Mouse (Mus musculus) lung, embryonic 16.5 days (tissue): ENCODE results near the gene Tmpo. TPM values are rescaled to one million over a fixed set of nuclear protein-coding genes. Genes with fewer than 3 reads are reported as not detected.
A peak's percentile ranks its signal among the peaks of the same experiment; 100 is the strongest.

Source experiments
- ATAC-seq: fragments of 200-750 bp; cut with Nextera tagmentation; 2 replicates; pipeline ENCODE4 v1.8.0; 2017; ENCODE audit warnings: low read depth, mild to moderate bottlenecking, moderate library complexity
- H3K27ac ChIP-seq: fragments of 300-500 bp; sonication (generic); 2 replicates; pipeline ENCODE4 v1.5.1; 2014; ENCODE audit warnings: mild to moderate bottlenecking, control low read depth, low read length
- H3K27me3 ChIP-seq: fragments of 300-500 bp; sonication (generic); 2 replicates; pipeline ENCODE4 v1.6.1; 2014; ENCODE audit warnings: low read depth, low read length, mixed read lengths; ENCODE audit not compliant: control insufficient read depth, insufficient read depth
- H3K36me3 ChIP-seq: fragments of 300-500 bp; sonication (generic); 2 replicates; pipeline ENCODE4 v1.6.1; 2014; ENCODE audit warnings: low read length; ENCODE audit not compliant: control insufficient read depth, insufficient read depth
- H3K4me1 ChIP-seq: fragments of 300-500 bp; sonication (generic); replicated peaks from 2 replicates; pipeline ENCODE4 v1.6.1; 2014; ENCODE audit warnings: low read length, mixed read lengths; ENCODE audit not compliant: control insufficient read depth, insufficient read depth
- H3K4me2 ChIP-seq: fragments of 300-500 bp; sonication (generic); 2 replicates; pipeline ENCODE4 v1.6.1; 2014; ENCODE audit warnings: low read depth, low read length, control low read depth
- H3K4me3 ChIP-seq: fragments of 300-500 bp; sonication (generic); 2 replicates; pipeline ENCODE4 v1.5.1; 2014; ENCODE audit warnings: mild to moderate bottlenecking, low read length, control low read depth
- H3K9ac ChIP-seq: fragments of 300-500 bp; sonication (generic); 2 replicates; pipeline ENCODE4 v1.6.1; 2014; ENCODE audit warnings: low read length, control low read depth
- H3K9me3 ChIP-seq: fragments of 300-500 bp; sonication (generic); 2 replicates; pipeline ENCODE4 v1.6.1; 2016; ENCODE audit warnings: low read length; ENCODE audit not compliant: control insufficient read depth
- WGBS: fragments of 180-500 bp; shearing (Covaris S2); extraction: QIAGEN DNeasy Blood & Tissue Kit; methylation state at CpG from one replicate; pipeline ENCODE4 v1.1.7; 2014; 5-methylcytosine and 5-hydroxymethylcytosine counted together
- polyA plus RNA-seq: library from polyadenylated mRNA; unstranded; fragments of >200 nt; fragmentation: Nextera tagmentation; extraction: Ambion mirVana; gene quantifications from 2 replicates; pipeline ENCODE4 v1.2.1, GENCODE M21; 2015

Tmpo gene
- 210 and 220 TPM in 2 replicates for polyA plus RNA-seq

DNA sequence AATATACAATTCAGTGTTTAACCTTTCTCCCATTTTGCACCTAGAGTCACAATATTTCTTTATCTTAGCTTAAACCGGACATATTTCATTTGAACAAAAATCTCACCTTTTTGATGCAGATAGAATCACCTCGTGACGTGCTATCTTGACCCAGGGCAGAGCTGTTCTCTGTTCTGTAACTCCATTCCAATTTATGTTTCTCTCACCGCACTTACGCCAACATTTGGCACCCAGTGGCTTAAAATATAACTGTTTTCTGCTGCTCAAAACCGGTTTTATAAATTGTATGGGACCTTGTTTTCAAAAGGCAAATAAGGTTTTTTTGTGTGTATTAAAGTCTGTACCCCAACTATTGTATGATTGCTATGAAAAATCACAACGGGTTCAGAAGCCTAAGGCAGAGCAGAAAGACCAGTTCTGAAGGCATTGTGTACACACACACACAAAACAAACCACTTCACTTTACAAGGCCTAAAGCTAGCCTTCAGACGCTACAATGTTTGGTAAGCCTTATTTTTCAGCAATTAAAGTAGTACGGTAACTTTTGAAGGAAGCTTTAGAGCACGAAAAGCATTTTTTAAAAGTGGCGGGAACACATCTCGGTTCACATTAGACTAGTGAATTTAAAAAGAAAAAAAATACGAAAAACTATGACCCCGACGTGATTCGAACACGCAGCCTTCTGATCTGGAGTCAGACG, at the start of gene Tmpo:
TSS of gene Tmpo (minus strand) at position 555 of the 700 bp plus-strand sequence.
- WGBS: 4% methylated on average over 18 of the region's 18 CpGs
- H3K9ac ChIP-seq: peak within 1 kb of the TSS; percentile 81
- no peaks in the 10 kb centered on the region for H3K27me3 ChIP-seq
- peak within 1 kb of the TSS; percentile 64 for H3K4me2 ChIP-seq
- H3K4me3 ChIP-seq: peak within 1 kb of the TSS; percentile 53
- H3K27ac ChIP-seq: peak within 1 kb of the TSS; percentile 100
- no peaks in the 10 kb centered on the region for H3K9me3 ChIP-seq
- peak; percentile 7; the same call in 1 of the 2 replicates for ATAC-seq
- no peaks in the 10 kb centered on the region for H3K36me3 ChIP-seq
- peaks cover 8% of the 10 kb centered on the region for H3K4me1 ChIP-seq

DNA sequence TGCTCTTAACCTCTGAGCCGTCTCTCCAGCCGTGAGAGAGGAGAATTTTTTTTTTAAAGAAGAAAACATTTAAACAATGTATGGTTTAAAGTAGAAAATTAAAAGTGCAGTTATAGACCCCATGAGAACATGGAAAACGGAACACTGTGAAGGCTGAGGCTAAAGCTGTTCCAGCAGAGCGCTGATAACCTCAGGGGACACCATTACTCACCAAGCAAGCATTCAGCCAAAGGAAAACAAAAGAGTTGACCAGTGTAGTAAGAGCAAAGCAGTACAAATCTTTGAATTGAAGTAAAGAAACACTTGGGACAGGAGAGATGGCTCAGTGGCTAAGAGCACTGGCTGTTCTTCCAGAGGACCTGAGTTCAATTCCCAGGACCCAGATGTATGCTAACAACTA, 49.3 kb upstream of the Tmpo start:
- H3K9ac ChIP-seq: no peak overlapping the region
- H3K27ac ChIP-seq: no peak overlapping the region
- no peaks in the 10 kb centered on the region for H3K36me3 ChIP-seq
- H3K27me3 ChIP-seq: no peaks in the 10 kb centered on the region
- H3K9me3 ChIP-seq: no peaks in the 10 kb centered on the region
- WGBS: 37% methylated on average over 4 of the region's 4 CpGs
- peaks cover 10% of the 10 kb centered on the region for H3K4me1 ChIP-seq
- ATAC-seq: no peak
- H3K4me3 ChIP-seq: no peak overlapping the region
- no peak overlapping the region for H3K4me2 ChIP-seq

GRCm38 (mm10) chr10:91229518-91229961, 48.4 kb upstream of the Tmpo start:
- Histone ChIP-seq H3K4me2 (peak overlapping the region; percentile 44), H3K9ac (peak overlapping the region; percentile 54), H3K27ac (peak overlapping the region; percentile 78), H3K4me3 (peak overlapping the region; percentile 25), H3K36me3 (no peaks in the 10 kb centered on the region), H3K9me3 (no peaks in the 10 kb centered on the region), H3K27me3 (no peaks in the 10 kb centered on the region), H3K4me1 (peaks cover 10% of the 10 kb centered on the region)
- ATAC-seq: peak; percentile 68
- 21% methylated on average over 7 of the region's 7 CpGs for WGBS

DNA sequence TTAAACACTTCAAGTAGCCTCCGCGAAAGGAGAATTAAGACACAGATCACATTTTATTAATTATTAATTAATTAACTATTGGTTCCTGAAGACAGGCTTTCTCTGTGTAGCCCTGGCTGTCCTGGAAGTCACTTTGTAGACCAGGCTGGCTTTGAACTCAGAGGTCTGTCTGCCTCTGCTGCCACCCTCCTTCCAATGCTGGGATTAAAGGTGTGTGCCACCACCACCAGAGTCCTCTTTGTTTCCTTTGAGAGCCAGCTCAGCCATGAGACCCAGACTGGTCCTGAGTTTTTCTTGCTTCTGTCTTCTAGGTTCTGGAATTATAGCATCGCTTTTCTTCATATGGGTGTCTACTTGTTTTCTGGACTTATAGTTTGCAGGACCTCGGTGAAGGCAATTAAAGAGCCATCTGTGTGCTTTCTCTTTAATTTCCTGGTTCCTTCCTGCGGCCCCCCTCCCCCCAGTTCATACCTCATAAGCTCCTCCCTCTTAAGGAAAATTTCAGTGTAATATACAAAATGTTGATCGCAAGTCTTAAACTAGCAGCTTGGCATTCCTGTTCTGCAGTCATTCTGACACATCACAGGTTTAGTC, 47.9 kb upstream of the Tmpo start:
- Histone ChIP-seq H3K27ac (peak overlapping the region; percentile 78), H3K9ac (peak overlapping the region; percentile 54), H3K9me3 (no peaks in the 10 kb centered on the region), H3K36me3 (no peaks in the 10 kb centered on the region), H3K4me3 (peak overlapping the region; percentile 25), H3K4me2 (peak overlapping the region; percentile 44), H3K4me1 (peaks cover 10% of the 10 kb centered on the region), H3K27me3 (no peaks in the 10 kb centered on the region)
- no peak; the same call in 1 of the 2 replicates for ATAC-seq
- WGBS: 52% methylated on average over 6 of the region's 6 CpGs

- Histone ChIP-seq H3K4me1 (peaks cover 10% of the 10 kb centered on the region), H3K27me3 (no peaks in the 10 kb centered on the region), H3K4me3 (no peak overlapping the region), H3K27ac (no peak overlapping the region), H3K9ac (no peak overlapping the region), H3K9me3 (no peaks in the 10 kb centered on the region), H3K4me2 (no peak overlapping the region), H3K36me3 (no peaks in the 10 kb centered on the region)
- WGBS: 47% methylated on average over 4 of the region's 4 CpGs
- peak; percentile 21; the same call in 1 of the 2 replicates for ATAC-seq
Measured at GRCm38 (mm10) chr10:91227034-91227433, 45.9 kb upstream of the Tmpo start.

DNA sequence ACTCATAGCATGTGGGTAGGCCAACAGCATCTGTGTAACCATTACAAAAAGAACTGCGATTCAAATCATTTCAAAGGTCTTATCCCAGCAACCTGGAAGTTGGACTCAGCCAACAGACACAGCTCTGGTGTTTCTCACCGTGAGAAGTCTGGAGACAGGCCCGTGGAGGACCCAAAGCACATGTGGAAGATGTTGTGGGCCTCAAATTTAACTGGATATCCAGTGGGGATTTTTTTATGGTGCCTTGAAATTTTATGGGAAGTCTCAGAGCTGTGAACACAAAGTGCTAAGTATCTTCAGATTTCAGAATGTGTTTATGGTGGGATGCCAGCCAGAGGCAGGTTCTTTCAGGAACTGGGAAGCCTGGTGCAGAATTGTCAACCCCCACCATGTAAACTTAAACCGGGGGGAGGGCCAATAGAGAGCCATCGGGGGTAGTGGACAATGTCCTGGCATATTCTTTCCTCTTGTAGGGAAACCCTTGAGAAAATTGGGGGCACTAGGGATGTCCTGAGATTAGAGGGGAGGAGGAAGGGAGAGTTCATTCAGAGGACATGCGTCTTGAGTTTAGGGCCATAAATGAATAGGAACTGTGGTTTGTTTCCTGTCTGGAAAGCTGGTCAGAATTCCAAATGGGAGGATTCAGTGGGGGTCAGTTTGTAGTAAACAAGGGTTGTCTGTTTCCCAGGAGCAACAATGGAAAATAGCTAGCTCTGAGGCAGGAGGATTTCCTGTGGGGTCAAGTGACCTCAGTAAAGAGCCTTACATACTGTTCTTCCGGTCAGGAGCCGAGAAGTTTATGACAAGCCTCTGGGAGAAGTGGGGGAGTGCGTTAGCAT, 41.5 kb upstream of the Tmpo start:
- H3K4me1 ChIP-seq: no peaks in the 10 kb centered on the region; the same call in 1 of the 2 replicates
- no peak overlapping the region for H3K4me3 ChIP-seq
- no peaks in the 10 kb centered on the region for H3K9me3 ChIP-seq
- no peak overlapping the region for H3K4me2 ChIP-seq
- no peak overlapping the region for H3K9ac ChIP-seq
- 54% methylated on average over 9 of the region's 9 CpGs for WGBS
- no peaks in the 10 kb centered on the region for H3K27me3 ChIP-seq
- no peaks in the 10 kb centered on the region for H3K36me3 ChIP-seq
- H3K27ac ChIP-seq: peak overlapping the region; percentile 65
- peak; percentile 76 for ATAC-seq

- H3K4me1 ChIP-seq: no peaks in the 10 kb centered on the region
- no peaks in the 10 kb centered on the region for H3K27me3 ChIP-seq
- H3K36me3 ChIP-seq: no peaks in the 10 kb centered on the region
- no peak overlapping the region for H3K4me3 ChIP-seq
- H3K4me2 ChIP-seq: no peak overlapping the region
- 76% methylated on average over 11 of the region's 11 CpGs for WGBS
- no peak for ATAC-seq
- H3K9me3 ChIP-seq: no peaks in the 10 kb centered on the region
- no peak overlapping the region for H3K9ac ChIP-seq
- no peak overlapping the region for H3K27ac ChIP-seq
Measured at GRCm38 (mm10) chr10:91208899-91209667, 28.0 kb upstream of the Tmpo start.

DNA sequence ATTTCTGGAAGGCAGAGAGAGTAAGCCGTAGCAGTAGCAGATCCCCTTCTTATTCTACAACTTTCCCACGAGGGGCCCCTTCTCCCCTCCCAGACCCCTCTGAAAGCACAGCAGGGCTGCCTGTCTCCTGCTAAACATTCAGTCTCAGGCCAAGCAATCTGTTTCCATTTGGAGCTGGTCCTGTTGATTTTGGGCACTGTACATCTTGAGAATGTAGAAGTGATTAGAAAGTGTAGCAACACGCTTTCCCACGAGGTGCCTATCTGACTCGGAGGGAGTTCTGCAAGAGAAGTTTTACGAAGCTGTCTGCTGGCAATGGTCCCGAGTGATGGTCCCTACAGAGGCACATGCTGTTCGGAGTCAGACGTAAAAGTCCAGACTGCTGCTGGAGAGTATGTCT, 27.3 kb upstream of the Tmpo start:
- 56% methylated on average over 9 of the region's 9 CpGs for WGBS
- Histone ChIP-seq H3K4me2 (no peak overlapping the region), H3K9ac (no peak overlapping the region), H3K4me3 (no peak overlapping the region), H3K36me3 (no peaks in the 10 kb centered on the region), H3K9me3 (no peaks in the 10 kb centered on the region), H3K27ac (no peak overlapping the region), H3K4me1 (no peaks in the 10 kb centered on the region), H3K27me3 (no peaks in the 10 kb centered on the region)
- no peak for ATAC-seq
